Mouse (Mus musculus) MEL (cell line): ENCODE data around the gene Sh3rf1. TPM values are rescaled to one million over a fixed set of nuclear protein-coding genes. Genes with fewer than 3 reads are reported as not detected.

Source experiments
- DNase-seq: peaks from one replicate; pipeline ENCODE4 v3.0.0; 2011; ENCODE audit warnings: low read depth, low spot score
- H3K27ac ChIP-seq: 2 replicates; pipeline ENCODE4 v1.5.1; 2012; ENCODE audit warnings: low read depth, mild to moderate bottlenecking, control low read depth, low read length, moderate library complexity; ENCODE audit not compliant: control insufficient read depth
- H3K27me3 ChIP-seq, 2 experiments: fragments of 150-350 bp in 1 of 2; sonication (generic) in 1 of 2; 2 replicates each; pipeline ENCODE4 v1.6.1; 2012; ENCODE audit warnings: low read length in 2 of 2, mild to moderate bottlenecking in 2 of 2, improper control_type of control experiment in 1 of 2, moderate library complexity in 1 of 2; ENCODE audit not compliant: insufficient read depth in 2 of 2, control insufficient read depth in 1 of 2
- H3K36me3 ChIP-seq, 2 experiments: 2 replicates each; pipeline ENCODE4 v1.6.1; 2012 to 2014; ENCODE audit warnings: low read length in 2 of 2, improper control_type of control experiment in 1 of 2, inconsistent platforms in 1 of 2, mild to moderate bottlenecking in 1 of 2; ENCODE audit not compliant: insufficient read depth in 2 of 2, control insufficient read depth in 1 of 2
- H3K4me1 ChIP-seq, 2 experiments: fragments of 150-350 bp in 1 of 2; sonication (generic) in 1 of 2; 2 replicates each; pipeline ENCODE4 v1.6.1; 2012; ENCODE audit warnings: low read length in 2 of 2, improper control_type of control experiment in 1 of 2, mild to moderate bottlenecking in 1 of 2; ENCODE audit not compliant: insufficient read depth in 2 of 2, control insufficient read depth in 1 of 2
- H3K4me3 ChIP-seq, 2 experiments: fragments of 150-350 bp in 1 of 2; sonication (generic) in 1 of 2; 2 replicates each; pipeline ENCODE4 v1.5.1; 2012; ENCODE audit warnings: low read depth in 2 of 2, low read length in 2 of 2, mild to moderate bottlenecking in 2 of 2, moderate library complexity in 2 of 2, control low read depth in 1 of 2, improper control_type of control experiment in 1 of 2; ENCODE audit not compliant: control insufficient read depth in 1 of 2, insufficient read depth in 1 of 2
- H3K79me2 ChIP-seq: 2 replicates; pipeline ENCODE4 v1.6.1; 2012; ENCODE audit warnings: mild to moderate bottlenecking, low read length, moderate library complexity; ENCODE audit not compliant: control insufficient read depth, poor library complexity, insufficient read depth
- H3K9ac ChIP-seq: 2 replicates; pipeline ENCODE4 v1.6.1; 2012; ENCODE audit warnings: low read depth, mild to moderate bottlenecking, control low read depth, low read length, moderate library complexity; ENCODE audit not compliant: control insufficient read depth, poor library complexity, severe bottlenecking
- H3K9me3 ChIP-seq: fragments of 150-350 bp; sonication (generic); replicated peaks from 2 replicates; pipeline ENCODE4 v1.6.1; 2012; ENCODE audit warnings: mild to moderate bottlenecking, low read length, improper control_type of control experiment, moderate library complexity; ENCODE audit not compliant: insufficient read depth
- CHD2 ChIP-seq: IDR thresholded peaks from 2 replicates; pipeline ENCODE4 v1.6.1; 2011; ENCODE audit warnings: low read length, improper control_type of control experiment
- E2F4 ChIP-seq: IDR thresholded peaks from 2 replicates; pipeline ENCODE4 v1.6.1; 2011; ENCODE audit warnings: low read depth, low read length, improper control_type of control experiment, borderline replicate concordance
- ELF1 ChIP-seq: IDR thresholded peaks from 2 replicates; pipeline ENCODE4 v1.6.1; 2014; ENCODE audit warnings: low read depth, mild to moderate bottlenecking, inconsistent platforms, low read length, improper control_type of control experiment, moderate library complexity
- ETS1 ChIP-seq: IDR thresholded peaks from 2 replicates; pipeline ENCODE4 v1.6.1; 2012; ENCODE audit warnings: low read depth, mild to moderate bottlenecking, inconsistent platforms, low read length, improper control_type of control experiment, moderate library complexity
- GABPA ChIP-seq: IDR thresholded peaks from 2 replicates; pipeline ENCODE4 v1.6.1; 2012; ENCODE audit warnings: low read depth, mild to moderate bottlenecking, inconsistent platforms, low read length, improper control_type of control experiment, moderate library complexity
- HCFC1 ChIP-seq: IDR thresholded peaks from 2 replicates; pipeline ENCODE4 v1.6.1; 2012; ENCODE audit warnings: low read depth, mild to moderate bottlenecking, inconsistent platforms, low read length, improper control_type of control experiment, moderate library complexity
- JUND ChIP-seq: IDR thresholded peaks from 2 replicates; pipeline ENCODE4 v1.6.1; 2011; ENCODE audit warnings: low read depth, mild to moderate bottlenecking, improper control_type of control experiment, low read length
- MAZ ChIP-seq: IDR thresholded peaks from 2 replicates; pipeline ENCODE4 v1.6.1; 2012; ENCODE audit warnings: low read depth, mild to moderate bottlenecking, inconsistent platforms, low read length, improper control_type of control experiment
- MEF2A ChIP-seq: IDR thresholded peaks from 2 replicates; pipeline ENCODE4 v1.6.1; 2014; ENCODE audit warnings: low read depth, mild to moderate bottlenecking, inconsistent platforms, low read length, improper control_type of control experiment; ENCODE audit not compliant: poor library complexity, insufficient replicate concordance, severe bottlenecking; ENCODE audit errors: extremely low read depth
- NELFE ChIP-seq: IDR thresholded peaks from 2 replicates; pipeline ENCODE4 v1.6.1; 2011; ENCODE audit warnings: low read depth, low read length, improper control_type of control experiment
- POLR2A ChIP-seq, 2 experiments: IDR thresholded peaks; 2 replicates each; pipeline ENCODE4 v1.6.1; 2011 to 2012; ENCODE audit warnings: low read length in 2 of 2, mild to moderate bottlenecking in 2 of 2, control low read depth in 1 of 2, improper control_type of control experiment in 1 of 2, low read depth in 1 of 2, moderate library complexity in 1 of 2; ENCODE audit not compliant: control insufficient read depth in 1 of 2, insufficient read depth in 1 of 2, poor library complexity in 1 of 2
- POLR2AphosphoS5 ChIP-seq: IDR thresholded peaks from 2 replicates; pipeline ENCODE4 v1.6.1; 2012; ENCODE audit warnings: low read depth, borderline replicate concordance, mild to moderate bottlenecking, inconsistent platforms, low read length, moderate library complexity, mixed read lengths
- RAD21 ChIP-seq: IDR thresholded peaks from 2 replicates; pipeline ENCODE4 v1.6.1; 2011; ENCODE audit warnings: mild to moderate bottlenecking, low read depth, low read length, improper control_type of control experiment
- RCOR1 ChIP-seq: IDR thresholded peaks from 2 replicates; pipeline ENCODE4 v1.6.1; 2012; ENCODE audit warnings: low read depth, mild to moderate bottlenecking, inconsistent platforms, low read length, improper control_type of control experiment
- SIN3A ChIP-seq: IDR thresholded peaks from 2 replicates; pipeline ENCODE4 v1.6.1; 2012; ENCODE audit warnings: low read length, improper control_type of control experiment, inconsistent platforms
- SMC3 ChIP-seq: IDR thresholded peaks from 2 replicates; pipeline ENCODE4 v1.6.1; 2011; ENCODE audit warnings: low read depth, low read length, improper control_type of control experiment
- TAL1 ChIP-seq: IDR thresholded peaks from 2 replicates; pipeline ENCODE4 v1.6.1; 2012; ENCODE audit warnings: mild to moderate bottlenecking, inconsistent platforms, low read length, moderate library complexity, mixed read lengths
- TBP ChIP-seq: IDR thresholded peaks from 2 replicates; pipeline ENCODE4 v1.8.0; 2011; ENCODE audit warnings: low read depth, low read length, improper control_type of control experiment
- TCF12 ChIP-seq: IDR thresholded peaks from 2 replicates; pipeline ENCODE4 v1.6.1; 2014; ENCODE audit warnings: low read depth, mild to moderate bottlenecking, inconsistent platforms, low read length, improper control_type of control experiment, moderate library complexity
- ZKSCAN1 ChIP-seq: IDR thresholded peaks from 2 replicates; pipeline ENCODE4 v1.6.1; 2012; ENCODE audit warnings: low read depth, mild to moderate bottlenecking, inconsistent platforms, low read length, improper control_type of control experiment, moderate library complexity
- polyA plus RNA-seq, 2 experiments: library from polyadenylated mRNA; stranded (reverse) in 1 of 2; unstranded in 1 of 2; fragments of >175 nt in 1 of 2; fragments of >200 nt in 1 of 2; gene quantifications; 2 replicates each; pipeline versions ENCODE4 v1.2.1 to v1.2.4; 2012; ENCODE audit warnings: low replicate concordance in 2 of 2, low read depth in 1 of 2; ENCODE audit not compliant: insufficient read length in 2 of 2, insufficient read depth in 1 of 2, missing spikeins in 1 of 2
- total RNA-seq: library from RNA; depleted of rRNA; stranded (reverse); fragments of 300-350 nt; gene quantifications from 2 replicates; pipeline ENCODE4 v1.2.3, GENCODE M21; 2012

Gene Sh3rf1
- total and polyA plus RNA-seq, 3 experiments = 1.5 to 5.9 TPM; not detected in 1

- Histone ChIP-seq H3K9me3 (no peaks in the 10 kb centered on the region), H3K36me3 (no peaks in the 10 kb centered on the region), H3K4me3 (no peak overlapping the region), H3K27me3 (no peaks in the 10 kb centered on the region), H3K9ac (no peak overlapping the region), H3K4me1 (no peaks in the 10 kb centered on the region; a peak in 1 of 4 replicates), H3K79me2 (no peaks in the 10 kb centered on the region), H3K27ac (no peak overlapping the region)
- no peak for DNase-seq
- TF ChIP-seq RCOR1 (no peak), CHD2 (no peak), MEF2A (no peak)
These were observed 86.1 kb downstream of the Sh3rf1 start for GRCm38 (mm10) chr8:61309530-61310402.

- Histone ChIP-seq H3K9ac (no peak overlapping the region), H3K79me2 (no peaks in the 10 kb centered on the region), H3K27me3 (no peaks in the 10 kb centered on the region), H3K36me3 (no peaks in the 10 kb centered on the region), H3K4me1 (no peaks in the 10 kb centered on the region; a peak in 1 of 4 replicates), H3K27ac (no peak overlapping the region), H3K9me3 (no peaks in the 10 kb centered on the region), H3K4me3 (no peak overlapping the region)
- no peak for DNase-seq
- TF ChIP-seq TBP (no peak), SMC3 (no peak), HCFC1 (no peak), TCF12 (no peak), POLR2AphosphoS5 (no peak)
These were observed 86.8 kb downstream of the Sh3rf1 start for GRCm38 (mm10) chr8:61310403-61310871.

GRCm38 (mm10) chr8:61313016-61313415 is 89.3 kb downstream of the Sh3rf1 start:
- Histone ChIP-seq H3K79me2 (no peaks in the 10 kb centered on the region), H3K27ac (no peak overlapping the region), H3K9ac (no peak overlapping the region), H3K27me3 (no peaks in the 10 kb centered on the region), H3K36me3 (no peaks in the 10 kb centered on the region), H3K9me3 (no peaks in the 10 kb centered on the region), H3K4me3 (no peak overlapping the region), H3K4me1 (no peaks in the 10 kb centered on the region)
- TF ChIP-seq ZKSCAN1 (no peak), SIN3A (no peak), RAD21 (no peak), GABPA (no peak), MEF2A (no peak), ETS1 (no peak), ELF1 (no peak), TBP (no peak), SMC3 (no peak), POLR2AphosphoS5 (no peak), TAL1 (no peak), NELFE (no peak), JUND (no peak), RCOR1 (no peak), E2F4 (no peak), POLR2A (IDR thresholded peaks at IDR 0.05; ENCODE audit: control insufficient read depth in 1 of 2, insufficient read depth in 1 of 2, low read depth in 1 of 2, low read length in 2 of 2, poor library complexity in 1 of 2) (no peak), MAZ (no peak)
- DNase-seq = no peak
